Mouse (Mus musculus) midbrain, embryonic 14.5 days (tissue): ENCODE results near the gene Rnf135. TPM values are rescaled to one million over a fixed set of nuclear protein-coding genes. Genes with fewer than 3 reads are reported as not detected.
A peak's percentile ranks its signal among the peaks of the same experiment; 100 is the strongest.
"Not testable (repeated sequence)": the region's sequence is repeated elsewhere in the genome, so short reads cannot be mapped to it uniquely, and the experiment has no call there.

Experiments
- ATAC-seq: fragments of 200-750 bp; cut with Nextera tagmentation; 2 replicates; pipeline ENCODE4 v1.8.0; 2017; ENCODE audit warnings: moderate number of reproducible peaks, moderate library complexity; ENCODE audit not compliant: low FRiP score, low TSS enrichment
- DNase-seq: peaks from one replicate; pipeline ENCODE4 v3.0.0-alpha.2; 2015
- H3K27ac ChIP-seq: fragments of 300-500 bp; sonication (generic); replicated peaks from 2 replicates; pipeline ENCODE4 v1.5.1; 2014; ENCODE audit warnings: mild to moderate bottlenecking, low read depth, low read length, moderate library complexity
- H3K27me3 ChIP-seq: fragments of 300-500 bp; sonication (generic); 2 replicates; pipeline ENCODE4 v1.6.1; 2014; ENCODE audit warnings: low read length, control low read depth, mixed read lengths; ENCODE audit not compliant: control insufficient read depth, insufficient read depth
- H3K36me3 ChIP-seq: fragments of 300-500 bp; sonication (generic); 2 replicates; pipeline ENCODE4 v1.6.1; 2014; ENCODE audit warnings: low read length, control low read depth; ENCODE audit not compliant: control insufficient read depth, insufficient read depth
- H3K4me1 ChIP-seq: fragments of 300-500 bp; sonication (generic); 2 replicates; pipeline ENCODE4 v1.6.1; 2014; ENCODE audit warnings: mild to moderate bottlenecking, antibody characterized with exemption, low read length, control low read depth; ENCODE audit not compliant: control insufficient read depth, insufficient read depth
- H3K4me2 ChIP-seq: fragments of 300-500 bp; sonication (generic); 2 replicates; pipeline ENCODE4 v1.6.1; 2014; ENCODE audit warnings: mild to moderate bottlenecking, low read length, moderate library complexity
- H3K4me3 ChIP-seq: fragments of 300-500 bp; sonication (generic); replicated peaks from 2 replicates; pipeline ENCODE4 v1.5.1; 2014; ENCODE audit warnings: low read depth, low read length
- H3K9ac ChIP-seq: fragments of 300-500 bp; sonication (generic); replicated peaks from 2 replicates; pipeline ENCODE4 v1.6.1; 2014; ENCODE audit warnings: mild to moderate bottlenecking, low read length, moderate library complexity
- H3K9me3 ChIP-seq: fragments of 300-500 bp; sonication (generic); 2 replicates; pipeline ENCODE4 v1.6.1; 2016; ENCODE audit warnings: low read length, control low read depth, mixed read lengths; ENCODE audit not compliant: control insufficient read depth
- WGBS: fragments of 180-500 bp; shearing (Covaris S2); extraction: QIAGEN DNeasy Blood & Tissue Kit; methylation state at CpG from one replicate; pipeline ENCODE4 v1.1.7; 2014; 5-methylcytosine and 5-hydroxymethylcytosine counted together
- polyA plus RNA-seq: library from polyadenylated mRNA; unstranded; fragments of >200 nt; fragmentation: Nextera tagmentation; extraction: Ambion mirVana; gene quantifications from 2 replicates; pipeline ENCODE4 v1.2.1, GENCODE M21; 2014

The Rnf135 gene
- polyA plus RNA-seq, 1 experiment from 2014 or later = 3.0 TPM

DNA sequence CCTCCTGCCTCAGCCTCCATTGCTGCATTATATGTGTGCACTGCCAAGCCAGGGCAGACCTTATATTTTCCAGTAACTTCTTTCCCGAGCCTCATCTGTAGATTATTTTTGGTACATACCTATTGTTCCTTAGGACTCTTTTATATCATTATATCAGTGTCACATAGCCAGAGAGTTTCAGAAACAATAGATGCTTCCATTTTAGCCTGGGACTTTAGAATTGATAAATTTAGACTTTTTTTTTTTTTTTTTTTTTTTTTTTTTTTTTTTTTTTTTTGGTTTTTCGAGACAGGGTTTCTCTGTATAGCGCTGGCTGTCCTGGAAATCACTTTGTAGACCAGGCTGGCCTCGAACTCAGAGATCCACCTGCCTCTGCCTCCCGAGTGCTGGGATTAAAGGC lies 46.4 kb downstream of the Rnf135 start:
- H3K27ac ChIP-seq, H3K4me1 ChIP-seq, DNase-seq, H3K9me3 ChIP-seq, H3K4me2 ChIP-seq, H3K4me3 ChIP-seq, H3K9ac ChIP-seq, H3K27me3 ChIP-seq, ATAC-seq: not testable (repeated sequence)
- 93% methylated on average over 4 of the region's 5 CpGs for whole genome bisulfite sequencing
- peaks cover 75% of the 10 kb centered on the region for H3K36me3 ChIP-seq

DNA sequence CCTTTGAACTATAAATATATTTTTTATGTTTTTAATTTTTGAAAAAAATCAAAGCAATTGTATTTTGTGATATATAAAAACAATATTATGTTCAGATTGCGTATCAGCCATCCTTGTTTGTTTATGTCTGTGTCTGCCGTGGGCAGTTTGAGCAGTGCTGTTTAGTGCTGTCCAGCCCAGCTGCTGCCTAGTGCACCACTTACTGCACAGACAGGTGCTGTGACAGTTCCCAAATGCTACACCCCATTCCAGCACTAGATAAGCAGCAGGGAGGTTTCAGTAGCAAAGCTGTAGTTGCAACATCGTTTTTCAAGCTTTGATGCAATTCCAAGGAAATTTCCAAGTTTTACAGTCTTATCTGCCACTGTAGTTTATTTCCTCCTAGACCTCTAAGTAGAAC lies 53.6 kb downstream of the Rnf135 start:
- no peak overlapping the region for H3K4me3 ChIP-seq
- H3K4me2 ChIP-seq = no peak overlapping the region
- ATAC-seq = no peak
- no peak for DNase-seq
- no peaks in the 10 kb centered on the region for H3K27me3 ChIP-seq
- no peak overlapping the region for H3K27ac ChIP-seq
- H3K9me3 ChIP-seq = no peaks in the 10 kb centered on the region
- no peaks in the 10 kb centered on the region for H3K4me1 ChIP-seq
- 89% methylated on average over 3 of the region's 3 CpGs for whole genome bisulfite sequencing
- no peak overlapping the region for H3K9ac ChIP-seq
- peaks cover 56% of the 10 kb centered on the region for H3K36me3 ChIP-seq

DNA sequence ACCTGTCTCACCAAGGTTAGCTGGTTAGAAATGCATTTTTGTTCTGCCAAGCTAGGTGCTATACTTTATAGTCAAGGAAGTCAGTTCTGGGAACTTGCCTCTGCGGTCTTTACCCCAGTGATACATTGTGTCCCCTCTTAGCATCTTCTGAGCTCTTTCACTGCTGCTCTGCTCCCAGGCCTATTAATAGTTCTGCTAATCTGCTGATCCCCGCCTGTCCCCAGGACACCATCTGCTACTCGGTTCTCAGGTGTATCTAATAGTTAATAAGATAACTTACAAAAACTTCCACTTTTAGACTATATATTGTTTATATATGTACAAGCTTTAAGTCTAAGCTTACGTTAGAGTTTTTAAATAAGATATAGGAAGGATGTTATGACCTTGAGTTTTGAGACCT lies 54.7 kb downstream of the Rnf135 start:
- ATAC-seq (no peak), DNase-seq (no peak)
- H3K27ac ChIP-seq = no peak overlapping the region
- WGBS = 88% methylated on average over 4 of the region's 4 CpGs
- H3K4me1 ChIP-seq = no peaks in the 10 kb centered on the region
- peaks cover 56% of the 10 kb centered on the region for H3K36me3 ChIP-seq
- no peak overlapping the region for H3K4me3 ChIP-seq
- no peaks in the 10 kb centered on the region for H3K27me3 ChIP-seq
- no peak overlapping the region for H3K4me2 ChIP-seq
- no peak overlapping the region for H3K9ac ChIP-seq
- no peaks in the 10 kb centered on the region for H3K9me3 ChIP-seq

DNA sequence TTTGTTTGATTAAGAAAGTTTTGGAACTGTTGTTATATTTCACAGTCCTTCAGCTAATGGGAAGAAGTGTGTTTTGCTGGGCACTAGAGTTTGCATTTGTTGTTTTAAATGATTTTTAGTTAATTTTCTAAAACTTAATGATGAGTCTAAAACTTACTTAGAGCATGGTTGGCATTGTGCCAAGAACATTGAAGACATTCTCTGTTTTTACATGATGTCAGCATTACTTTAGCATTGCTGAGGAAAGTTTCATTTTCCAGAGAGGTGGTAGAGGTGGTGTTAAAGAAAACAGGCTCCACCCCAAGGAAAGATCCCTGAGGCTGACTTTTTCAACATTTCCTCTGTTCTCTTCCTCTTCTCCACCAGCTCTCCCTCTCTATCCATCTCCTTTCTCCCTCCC lies 63.4 kb downstream of the Rnf135 start:
- no peaks in the 10 kb centered on the region for H3K4me1 ChIP-seq
- H3K9ac ChIP-seq = no peak overlapping the region
- H3K27ac ChIP-seq = no peak overlapping the region
- no peak for ATAC-seq
- DNase-seq = peak; percentile 8
- no peak overlapping the region for H3K4me3 ChIP-seq
- no peaks in the 10 kb centered on the region for H3K9me3 ChIP-seq
- no peak overlapping the region for H3K4me2 ChIP-seq
- peaks cover 83% of the 10 kb centered on the region for H3K36me3 ChIP-seq
- H3K27me3 ChIP-seq = no peaks in the 10 kb centered on the region

DNA sequence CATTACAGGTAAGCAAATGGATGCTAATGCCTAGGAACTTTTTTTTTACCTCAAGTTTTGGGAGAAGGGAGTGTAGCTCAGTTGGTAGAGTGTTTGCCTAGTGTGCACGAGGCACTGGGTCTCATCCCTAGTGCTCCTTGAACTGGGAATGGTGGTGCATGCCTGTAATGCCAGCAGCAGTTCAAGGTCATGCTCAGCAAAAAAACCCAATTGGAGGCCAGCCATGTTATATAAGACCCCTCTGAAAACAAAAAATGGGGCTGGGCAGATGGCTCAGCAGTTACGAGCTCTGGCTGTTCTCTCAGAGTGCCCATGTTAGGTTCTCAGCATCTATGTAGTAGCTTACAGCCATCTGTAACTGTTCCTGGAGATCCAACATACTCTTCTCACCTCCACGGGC lies 64.9 kb downstream of the Rnf135 start:
- no peak overlapping the region for H3K4me2 ChIP-seq
- WGBS = 92% methylated on average over 3 of the region's 3 CpGs
- no peaks in the 10 kb centered on the region for H3K27me3 ChIP-seq
- no peak overlapping the region for H3K4me3 ChIP-seq
- H3K9ac ChIP-seq = no peak overlapping the region
- peaks cover 78% of the 10 kb centered on the region for H3K36me3 ChIP-seq
- no peak overlapping the region for H3K27ac ChIP-seq
- H3K9me3 ChIP-seq = no peaks in the 10 kb centered on the region
- no peaks in the 10 kb centered on the region for H3K4me1 ChIP-seq
- DNase-seq (no peak), ATAC-seq (no peak)

Other genes with a start within 250 kb of the Rnf135 start
- 32.9 and 51.9 TPM in 2 replicates for gene Utp6, start 221.5 kb upstream of the Rnf135 start, polyA plus RNA-seq
- gene Suz12, start 190.7 kb upstream of the Rnf135 start, polyA plus RNA-seq = 18.1 and 21.4 TPM in 2 replicates
- 9.2 and 12.7 TPM in 2 replicates for gene Crlf3, start 102.9 kb upstream of the Rnf135 start, polyA plus RNA-seq
- gene Atad5, start 94.5 kb upstream of the Rnf135 start, polyA plus RNA-seq = 5.9 and 7.1 TPM in 2 replicates
- 24.0 and 25.4 TPM in 2 replicates for gene Tefm, start 41.7 kb upstream of the Rnf135 start, polyA plus RNA-seq
- gene Adap2, start 29.7 kb upstream of the Rnf135 start, polyA plus RNA-seq = 2.2 and 3.2 TPM in 2 replicates
- 67.9 and 86.3 TPM in 2 replicates for gene Rhot1, start 25.2 kb downstream of the Rnf135 start, polyA plus RNA-seq
- 7.3 and 12.2 TPM in 2 replicates for gene Rhbdl3, start 117.1 kb downstream of the Rnf135 start, polyA plus RNA-seq
- gene 5730455P16Rik, start 194.2 kb downstream of the Rnf135 start, polyA plus RNA-seq = 26.3 and 40.1 TPM in 2 replicates
- gene Zfp207, start 199.4 kb downstream of the Rnf135 start, polyA plus RNA-seq = 222 and 237 TPM in 2 replicates
- gene Psmd11, start 244.8 kb downstream of the Rnf135 start, polyA plus RNA-seq = 266 and 299 TPM in 2 replicates